Mouse (Mus musculus) ES-Bruce4 (cell line): ENCODE results near the gene Zdbf2.

Source experiments
- CTCF ChIP-seq: IDR thresholded peaks from one replicate; pipeline ENCODE4 v1.8.1; 2011; ENCODE audit warnings: low read depth, low read length
- EP300 ChIP-seq: IDR thresholded peaks from 2 replicates; pipeline ENCODE4 v1.6.1; 2011; ENCODE audit warnings: low read depth, low read length; ENCODE audit not compliant: insufficient read depth
- POLR2A ChIP-seq: IDR thresholded peaks from one replicate; pipeline ENCODE4 v1.8.1; 2011; ENCODE audit warnings: low read length; ENCODE audit not compliant: insufficient read depth

- no peak for TF ChIP-seq POLR2A
- TF ChIP-seq CTCF, result no peak
- TF ChIP-seq EP300, result no peak
Measured at GRCm38 (mm10) chr1:63255101-63255500, 18.0 kb upstream of the Zdbf2 start.
